Mouse (Mus musculus) heart, adult 10 weeks (tissue): ENCODE results near the gene Olfr133. TPM values are rescaled to one million over a fixed set of nuclear protein-coding genes. Genes with fewer than 3 reads are reported as not detected.

Source experiments
- polyA plus RNA-seq: library from polyadenylated mRNA; stranded (reverse); fragments of 350-450 nt; fragmentation: Illumina TruSeq; extraction: RNeasy Lipid Tissue Mini Kit (QIAGEN cat#74804); gene quantifications from one replicate; pipeline ENCODE4 v1.2.3, GENCODE M21; 2014; ENCODE audit warnings: low read depth, low replicate concordance

The Olfr133 gene
- not detected for polyA plus RNA-seq

DNA sequence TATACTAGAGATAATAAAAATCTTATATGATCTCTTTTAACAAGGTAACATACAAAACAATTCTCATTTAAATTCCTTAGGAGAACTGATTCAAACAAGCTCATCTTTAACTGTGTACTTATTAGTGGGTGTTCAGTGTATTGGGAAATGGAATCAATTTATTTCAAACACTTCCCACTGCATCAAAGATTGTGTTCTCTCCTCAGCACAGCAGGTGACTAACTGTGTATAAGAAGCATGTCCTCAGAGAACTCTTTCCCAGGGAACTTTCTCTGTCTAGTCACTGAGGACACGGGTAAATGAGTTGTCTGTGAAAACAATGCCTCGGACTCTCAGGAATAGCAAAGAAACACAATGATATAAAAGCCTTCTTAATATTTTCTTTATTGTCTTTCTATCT, at the start of gene Olfr133:
Gene Olfr133, plus strand, starts transcription at position 301 of the 400 bp plus-strand sequence.

DNA sequence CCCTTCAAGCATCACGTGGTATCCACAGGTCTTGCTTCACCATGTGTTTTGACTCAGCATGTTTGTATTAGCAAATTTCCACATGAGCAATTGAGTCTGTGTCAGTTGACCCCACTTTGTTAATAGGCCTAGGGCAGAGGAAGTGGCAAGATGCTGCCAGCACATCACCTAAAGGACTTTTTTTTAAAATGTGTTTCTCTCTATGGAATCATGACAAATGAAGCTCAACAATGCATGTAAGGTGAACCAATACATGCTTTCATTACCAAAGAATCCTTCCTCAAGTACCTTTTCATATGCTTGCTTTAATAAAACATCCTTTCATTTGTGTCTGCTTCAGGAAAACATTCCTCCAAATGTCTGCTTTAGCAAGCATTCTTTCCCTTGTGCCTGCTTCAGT, 10.7 kb upstream of the Olfr133 start, which contains the start of gene Olfr132:
Gene Olfr132, minus strand, starts transcription at position 101 of the 400 bp plus-strand sequence.

GRCm38 (mm10) chr17:38171088-38171487, 26.0 kb downstream of the Olfr133 start, which contains the start of gene Olfr134:
Gene Olfr134 (plus strand): TSS chr17:38171388.

Other genes with a start within 250 kb of the Olfr133 start
- not detected for gene Olfr127, start 244.8 kb upstream of the Olfr133 start, polyA plus RNA-seq
- gene Olfr128, start 224.7 kb upstream of the Olfr133 start, polyA plus RNA-seq, result not detected
- not detected for gene Olfr761, start 192.2 kb upstream of the Olfr133 start, polyA plus RNA-seq
- not detected for gene Olfr129, start 85.2 kb upstream of the Olfr133 start, polyA plus RNA-seq
- not detected for gene Olfr130, start 81.4 kb upstream of the Olfr133 start, polyA plus RNA-seq
- not detected for gene Olfr131, start 56.6 kb upstream of the Olfr133 start, polyA plus RNA-seq
- not detected for gene Olfr132, start 10.8 kb upstream of the Olfr133 start, polyA plus RNA-seq
- gene Olfr134, start 26.1 kb downstream of the Olfr133 start, polyA plus RNA-seq, result not detected
- gene Olfr135, start 59.1 kb downstream of the Olfr133 start, polyA plus RNA-seq, result not detected
- gene Olfr138, start 115.8 kb downstream of the Olfr133 start, polyA plus RNA-seq, result not detected
- gene Olfr137, start 162.3 kb downstream of the Olfr133 start, polyA plus RNA-seq, result not detected
- not detected for gene Olfr136, start 184.6 kb downstream of the Olfr133 start, polyA plus RNA-seq